Mouse (Mus musculus) heart, postnatal 0 days (tissue): Measurements from ENCODE around the gene Zmiz1. TPM values are rescaled to one million over a fixed set of nuclear protein-coding genes. Genes with fewer than 3 reads are reported as not detected.

Source experiments
- ATAC-seq: fragments of 200-750 bp; cut with Nextera tagmentation; 2 replicates; pipeline ENCODE4 v1.8.0; 2017; ENCODE audit warnings: low read depth, moderate number of reproducible peaks, moderate library complexity; ENCODE audit not compliant: insufficient read depth
- DNase-seq: peaks from one replicate; pipeline ENCODE4 v3.0.0-alpha.2; 2016; ENCODE audit warnings: low spot score
- H3K27ac ChIP-seq: fragments of 300-500 bp; sonication (generic); 2 replicates; pipeline ENCODE4 v1.5.1; 2014; ENCODE audit warnings: low read depth, mild to moderate bottlenecking
- H3K27me3 ChIP-seq: fragments of 300-500 bp; sonication (generic); 2 replicates; pipeline ENCODE4 v1.6.1; 2014; ENCODE audit warnings: low read length, mixed read lengths; ENCODE audit not compliant: control insufficient read depth, insufficient read depth
- H3K36me3 ChIP-seq: fragments of 300-500 bp; sonication (generic); replicated peaks from 2 replicates; pipeline ENCODE4 v1.6.1; 2014; ENCODE audit warnings: low read length, mixed read lengths; ENCODE audit not compliant: control insufficient read depth, insufficient read depth
- H3K4me1 ChIP-seq: fragments of 300-500 bp; sonication (generic); 2 replicates; pipeline ENCODE4 v1.6.1; 2014; ENCODE audit warnings: antibody characterized with exemption; ENCODE audit not compliant: control insufficient read depth, insufficient read depth
- H3K4me2 ChIP-seq: fragments of 300-500 bp; sonication (generic); 2 replicates; pipeline ENCODE4 v1.6.1; 2014; ENCODE audit warnings: low read depth, mild to moderate bottlenecking, low read length, moderate library complexity
- H3K4me3 ChIP-seq: fragments of 300-500 bp; sonication (generic); 2 replicates; pipeline ENCODE4 v1.5.1; 2014; ENCODE audit warnings: low read depth, low read length
- H3K9ac ChIP-seq: fragments of 300-500 bp; sonication (generic); replicated peaks from 2 replicates; pipeline ENCODE4 v1.6.1; 2014; ENCODE audit warnings: low read depth, low read length, mixed read lengths
- H3K9me3 ChIP-seq: fragments of 300-500 bp; sonication (generic); replicated peaks from 2 replicates; pipeline ENCODE4 v1.6.1; 2016; ENCODE audit warnings: low read length; ENCODE audit not compliant: control insufficient read depth
- CTCF ChIP-seq: IDR thresholded peaks from 2 replicates; pipeline ENCODE4 v1.5.1; 2016; ENCODE audit warnings: antibody characterized with exemption, control low read depth, low read depth
- EP300 ChIP-seq: IDR thresholded peaks from 2 replicates; pipeline ENCODE4 v1.6.1; 2016; ENCODE audit warnings: antibody characterized with exemption, low read depth
- WGBS: fragments of 180-500 bp; shearing (Covaris S2); extraction: QIAGEN DNeasy Blood & Tissue Kit; methylation state at CpG from one replicate; pipeline ENCODE4 v1.1.7; 2014; 5-methylcytosine and 5-hydroxymethylcytosine counted together
- polyA plus RNA-seq: library from polyadenylated mRNA; unstranded; fragments of >200 nt; fragmentation: Nextera tagmentation; extraction: Ambion mirVana; gene quantifications from 2 replicates; pipeline ENCODE4 v1.2.1, GENCODE M21; 2015
- total RNA-seq: library from RNA; depleted of rRNA; stranded (reverse); fragments of >200 nt; gene quantifications from 2 replicates; pipeline ENCODE4 v1.2.3, GENCODE M21; 2014; ENCODE audit warnings: low replicate concordance

Gene Zmiz1
- total and polyA plus RNA-seq, 2 experiments from 2014 or later: 13.8 to 41.0 TPM

GRCm38 (mm10) chr14:25476048-25476447 is 17.1 kb downstream of the Zmiz1 start:
- 32% methylated on average over 9 of the region's 9 CpGs for WGBS
- DNase-seq (peak; percentile 60), ATAC-seq (peak; percentile 61)
- Histone ChIP-seq H3K4me1 (peaks cover 93% of the 10 kb centered on the region), H3K36me3 (no peaks in the 10 kb centered on the region), H3K9me3 (no peaks in the 10 kb centered on the region), H3K4me3 (no peak overlapping the region), H3K27ac (peak overlapping the region; percentile 87), H3K9ac (0 out of 2 replicates have a peak overlapping the region, but pooled peaks have one; percentile 11), H3K27me3 (no peaks in the 10 kb centered on the region), H3K4me2 (no peak overlapping the region)
- TF ChIP-seq CTCF (no peak), EP300 (no peak)

GRCm38 (mm10) chr14:25476453-25476852 is 17.5 kb downstream of the Zmiz1 start:
- DNase-seq: no peak
- Histone ChIP-seq H3K4me3 (no peak overlapping the region), H3K4me2 (no peak overlapping the region), H3K9ac (no peak overlapping the region), H3K27me3 (no peaks in the 10 kb centered on the region), H3K27ac (peak overlapping the region; percentile 87), H3K9me3 (no peaks in the 10 kb centered on the region), H3K36me3 (no peaks in the 10 kb centered on the region), H3K4me1 (peaks cover 97% of the 10 kb centered on the region)
- no peak for ATAC-seq
- WGBS: 71% methylated on average over 3 of the region's 3 CpGs
- TF ChIP-seq EP300 (no peak), CTCF (no peak)

- Histone ChIP-seq H3K36me3 (no peaks in the 10 kb centered on the region), H3K9me3 (no peaks in the 10 kb centered on the region), H3K9ac (no peak overlapping the region), H3K27me3 (no peaks in the 10 kb centered on the region), H3K4me1 (peaks cover 99% of the 10 kb centered on the region), H3K27ac (peak overlapping the region; percentile 40; the same call in 1 of the 2 replicates), H3K4me2 (no peak overlapping the region), H3K4me3 (no peak overlapping the region)
- 53% methylated on average over 7 of the region's 7 CpGs for WGBS
- no peak for DNase-seq
- TF ChIP-seq EP300 (no peak), CTCF (no peak)
- ATAC-seq: no peak
These were observed 18.3 kb downstream of the Zmiz1 start for GRCm38 (mm10) chr14:25477268-25477667.

GRCm38 (mm10) chr14:25478257-25478656 is 19.3 kb downstream of the Zmiz1 start:
- H3K9me3 ChIP-seq: no peaks in the 10 kb centered on the region
- 75% methylated on average over 5 of the region's 5 CpGs for WGBS
- no peak for ATAC-seq
- no peak overlapping the region for H3K4me3 ChIP-seq
- peaks cover 93% of the 10 kb centered on the region for H3K4me1 ChIP-seq
- no peak overlapping the region for H3K9ac ChIP-seq
- H3K27me3 ChIP-seq: no peaks in the 10 kb centered on the region
- H3K36me3 ChIP-seq: no peaks in the 10 kb centered on the region
- no peak overlapping the region; the same call in 1 of the 2 replicates for H3K27ac ChIP-seq
- no peak for TF ChIP-seq CTCF
- no peak for TF ChIP-seq EP300
- H3K4me2 ChIP-seq: no peak overlapping the region
- no peak for DNase-seq

- 30% methylated on average over 9 of the region's 9 CpGs for WGBS
- H3K4me2 ChIP-seq: no peak overlapping the region
- TF ChIP-seq CTCF (0 out of 2 replicates have a peak, but pooled peaks have one; percentile 1), EP300 (no peak)
- no peaks in the 10 kb centered on the region for H3K36me3 ChIP-seq
- H3K4me1 ChIP-seq: peaks cover 93% of the 10 kb centered on the region
- no peak overlapping the region for H3K4me3 ChIP-seq
- H3K9ac ChIP-seq: no peak overlapping the region
- DNase-seq (no peak), ATAC-seq (no peak)
- H3K27ac ChIP-seq: peak overlapping the region; percentile 90
- H3K27me3 ChIP-seq: no peaks in the 10 kb centered on the region
- no peaks in the 10 kb centered on the region for H3K9me3 ChIP-seq
These were observed 19.8 kb downstream of the Zmiz1 start for GRCm38 (mm10) chr14:25478755-25479154.

- WGBS: 30% methylated on average over 3 of the region's 3 CpGs
- H3K36me3 ChIP-seq: no peaks in the 10 kb centered on the region
- H3K9ac ChIP-seq: no peak overlapping the region
- DNase-seq: no peak
- H3K4me2 ChIP-seq: no peak overlapping the region
- H3K27me3 ChIP-seq: no peaks in the 10 kb centered on the region
- no peaks in the 10 kb centered on the region for H3K9me3 ChIP-seq
- no peak overlapping the region for H3K4me3 ChIP-seq
- TF ChIP-seq EP300: no peak
- no peak for TF ChIP-seq CTCF
- ATAC-seq: peak; percentile 35
- peak overlapping the region; percentile 90 for H3K27ac ChIP-seq
- peaks cover 84% of the 10 kb centered on the region for H3K4me1 ChIP-seq
These were observed 20.9 kb downstream of the Zmiz1 start for GRCm38 (mm10) chr14:25479841-25480252.
